Mouse (Mus musculus): ENCODE measurements at regions not wholly inside any gene's neighbourhood (a gene's known extent, or its start where the extent isn't known, plus 50 kb on each side); places are given as distances from the start of the nearest gene placed in this dataset.

GRCm38 (mm10) chr15:54070005-54070634 lies 185.4 kb downstream of the Gm7489 start:
- Histone ChIP-seq H3K9ac (replicated peaks; ENCODE audit: low read depth) (no peak overlapping the region), H3K27ac (ENCODE audit: low read length) (no peak overlapping the region), H3K36me3 (ENCODE audit: insufficient read depth, low read length) (no peaks in the 10 kb centered on the region), H3K4me3 (ENCODE audit: low read depth, low read length) (no peak overlapping the region), H3K27me3 (replicated peaks; ENCODE audit: insufficient read depth, low read length) (no peaks in the 10 kb centered on the region), H3K4me2 (replicated peaks; ENCODE audit: low read depth, low read length) (no peak overlapping the region), H3K9me3 (ENCODE audit: low read length) (no peaks in the 10 kb centered on the region), H3K4me1 (ENCODE audit: insufficient read depth, low read depth, low read length) (no peaks in the 10 kb centered on the region)
- ATAC-seq = peak; percentile 71
- no peak for TF ChIP-seq EP300 (IDR thresholded peaks at IDR 0.05)
- peak; percentile 100 for TF ChIP-seq CTCF (IDR thresholded peaks at IDR 0.05)
- DNase-seq (ENCODE audit: low spot score) = peak; percentile 78
- 38% methylated on average over 9 of the region's 9 CpGs for WGBS

GRCm38 (mm10) chr15:54071732-54072131 lies 187.0 kb downstream of the Gm7489 start:
- Histone ChIP-seq H3K27me3 (replicated peaks; ENCODE audit: insufficient read depth, low read length) (no peaks in the 10 kb centered on the region), H3K27ac (ENCODE audit: low read length) (no peak overlapping the region), H3K9me3 (ENCODE audit: low read length) (no peaks in the 10 kb centered on the region), H3K4me1 (ENCODE audit: insufficient read depth, low read depth, low read length) (no peaks in the 10 kb centered on the region), H3K4me2 (replicated peaks; ENCODE audit: low read depth, low read length) (no peak overlapping the region), H3K36me3 (ENCODE audit: insufficient read depth, low read length) (no peaks in the 10 kb centered on the region), H3K4me3 (ENCODE audit: low read depth, low read length) (no peak overlapping the region), H3K9ac (replicated peaks; ENCODE audit: low read depth) (no peak overlapping the region)
- TF ChIP-seq CTCF (IDR thresholded peaks at IDR 0.05) = no peak
- no peak for TF ChIP-seq EP300 (IDR thresholded peaks at IDR 0.05)
- 41% methylated on average over 8 of the region's 8 CpGs for WGBS
- no peak for ATAC-seq
- DNase-seq (ENCODE audit: low spot score) = no peak

- H3K4me1 ChIP-seq (ENCODE audit: insufficient read depth, low read depth, low read length) = no peaks in the 10 kb centered on the region
- no peaks in the 10 kb centered on the region for H3K9me3 ChIP-seq (ENCODE audit: low read length)
- H3K27ac ChIP-seq (ENCODE audit: low read length) = no peak overlapping the region
- H3K4me3 ChIP-seq (ENCODE audit: low read depth, low read length) = no peak overlapping the region
- no peak overlapping the region for H3K4me2 ChIP-seq (replicated peaks; ENCODE audit: low read depth, low read length)
- H3K9ac ChIP-seq (replicated peaks; ENCODE audit: low read depth) = no peak overlapping the region
- WGBS = 57% methylated on average over 1 of the region's 1 CpGs
- no peaks in the 10 kb centered on the region for H3K36me3 ChIP-seq (ENCODE audit: insufficient read depth, low read length)
- DNase-seq (ENCODE audit: low spot score) (no peak), ATAC-seq (no peak)
- TF ChIP-seq CTCF (IDR thresholded peaks at IDR 0.05) (no peak), EP300 (IDR thresholded peaks at IDR 0.05) (no peak)
- no peaks in the 10 kb centered on the region for H3K27me3 ChIP-seq (replicated peaks; ENCODE audit: insufficient read depth, low read length)
Measured at GRCm38 (mm10) chr15:54091301-54091700, 206.6 kb downstream of the Gm7489 start.

GRCm38 (mm10) chr15:54092386-54092785 lies 207.7 kb downstream of the Gm7489 start:
- TF ChIP-seq EP300 (IDR thresholded peaks at IDR 0.05) (no peak), CTCF (IDR thresholded peaks at IDR 0.05) (no peak)
- no peak for ATAC-seq
- Histone ChIP-seq H3K4me2 (replicated peaks; ENCODE audit: low read depth, low read length) (no peak overlapping the region), H3K9me3 (ENCODE audit: low read length) (no peaks in the 10 kb centered on the region), H3K36me3 (ENCODE audit: insufficient read depth, low read length) (no peaks in the 10 kb centered on the region), H3K27me3 (replicated peaks; ENCODE audit: insufficient read depth, low read length) (no peaks in the 10 kb centered on the region), H3K27ac (ENCODE audit: low read length) (no peak overlapping the region), H3K4me3 (ENCODE audit: low read depth, low read length) (no peak overlapping the region), H3K9ac (replicated peaks; ENCODE audit: low read depth) (no peak overlapping the region), H3K4me1 (ENCODE audit: insufficient read depth, low read depth, low read length) (no peaks in the 10 kb centered on the region)
- 69% methylated on average over 3 of the region's 3 CpGs for WGBS
- no peak for DNase-seq (ENCODE audit: low spot score)

GRCm38 (mm10) chr15:54097498-54097897 lies 212.8 kb downstream of the Gm7489 start:
- no peak for ATAC-seq
- no peaks in the 10 kb centered on the region for H3K27me3 ChIP-seq (replicated peaks; ENCODE audit: insufficient read depth, low read length)
- no peak overlapping the region for H3K27ac ChIP-seq (ENCODE audit: low read length)
- H3K36me3 ChIP-seq (ENCODE audit: insufficient read depth, low read length) = no peaks in the 10 kb centered on the region
- no peak overlapping the region for H3K9ac ChIP-seq (replicated peaks; ENCODE audit: low read depth)
- no peak overlapping the region for H3K4me2 ChIP-seq (replicated peaks; ENCODE audit: low read depth, low read length)
- H3K4me3 ChIP-seq (ENCODE audit: low read depth, low read length) = no peak overlapping the region
- no peaks in the 10 kb centered on the region for H3K9me3 ChIP-seq (ENCODE audit: low read length)
- DNase-seq (ENCODE audit: low spot score) = no peak
- H3K4me1 ChIP-seq (ENCODE audit: insufficient read depth, low read depth, low read length) = no peaks in the 10 kb centered on the region
- WGBS = 78% methylated on average over 2 of the region's 2 CpGs
- TF ChIP-seq CTCF (IDR thresholded peaks at IDR 0.05) (no peak), EP300 (IDR thresholded peaks at IDR 0.05) (no peak)

GRCm38 (mm10) chr15:54112406-54112805 lies 227.7 kb downstream of the Gm7489 start:
- TF ChIP-seq EP300 (IDR thresholded peaks at IDR 0.05) (no peak), CTCF (IDR thresholded peaks at IDR 0.05) (no peak)
- Histone ChIP-seq H3K9me3 (ENCODE audit: low read length) (no peaks in the 10 kb centered on the region), H3K27me3 (replicated peaks; ENCODE audit: insufficient read depth, low read length) (no peaks in the 10 kb centered on the region), H3K9ac (replicated peaks; ENCODE audit: low read depth) (no peak overlapping the region), H3K27ac (ENCODE audit: low read length) (no peak overlapping the region), H3K4me3 (ENCODE audit: low read depth, low read length) (no peak overlapping the region), H3K36me3 (ENCODE audit: insufficient read depth, low read length) (no peaks in the 10 kb centered on the region), H3K4me2 (replicated peaks; ENCODE audit: low read depth, low read length) (no peak overlapping the region), H3K4me1 (ENCODE audit: insufficient read depth, low read depth, low read length) (no peaks in the 10 kb centered on the region)
- no peak for ATAC-seq
- no peak for DNase-seq (ENCODE audit: low spot score)
- 67% methylated on average over 2 of the region's 2 CpGs for WGBS

GRCm38 (mm10) chr15:54114096-54114512 lies 229.4 kb downstream of the Gm7489 start:
- ATAC-seq (peak; percentile 97), DNase-seq (ENCODE audit: low spot score) (peak; percentile 95)
- H3K36me3 ChIP-seq (ENCODE audit: insufficient read depth, low read length) = no peaks in the 10 kb centered on the region
- no peaks in the 10 kb centered on the region for H3K9me3 ChIP-seq (ENCODE audit: low read length)
- H3K4me2 ChIP-seq (replicated peaks; ENCODE audit: low read depth, low read length) = no peak overlapping the region
- H3K27me3 ChIP-seq (replicated peaks; ENCODE audit: insufficient read depth, low read length) = no peaks in the 10 kb centered on the region
- 54% methylated on average over 5 of the region's 5 CpGs for WGBS
- no peak overlapping the region for H3K9ac ChIP-seq (replicated peaks; ENCODE audit: low read depth)
- H3K4me3 ChIP-seq (ENCODE audit: low read depth, low read length) = no peak overlapping the region
- no peaks in the 10 kb centered on the region for H3K4me1 ChIP-seq (ENCODE audit: insufficient read depth, low read depth, low read length)
- TF ChIP-seq CTCF (IDR thresholded peaks at IDR 0.05) = no peak
- peak; percentile 97 for TF ChIP-seq EP300 (IDR thresholded peaks at IDR 0.05)
- no peak overlapping the region for H3K27ac ChIP-seq (ENCODE audit: low read length)
